Mouse (Mus musculus): ENCODE measurements around the gene Slc3a1. TPM values are rescaled to one million over a fixed set of nuclear protein-coding genes. Genes with fewer than 3 reads are reported as not detected.

The Slc3a1 gene
- polyA plus RNA-seq, 1 experiment from 2014 or later = 0.21 TPM

DNA sequence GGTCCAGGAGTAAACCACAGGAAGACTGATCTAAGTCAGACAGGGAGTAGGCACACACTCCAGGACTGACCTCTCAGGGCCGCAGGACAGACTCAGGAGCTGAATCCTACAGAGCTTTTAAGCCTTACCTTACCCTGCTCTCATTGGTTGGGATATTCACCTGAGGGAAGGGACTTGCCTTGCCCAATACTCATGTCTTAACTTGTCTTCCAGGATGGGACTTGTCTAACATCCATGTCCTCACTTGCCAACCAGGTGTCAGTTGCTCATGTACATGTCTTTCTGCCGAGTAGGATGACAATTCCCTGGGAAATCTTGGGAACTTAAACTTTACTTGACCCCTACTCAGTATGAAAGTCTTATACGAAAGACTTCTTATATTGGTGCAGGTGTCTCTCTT, 72.1 kb downstream of the Slc3a1 start:
- no peak for DNase-seq (ENCODE audit: low spot score)
- Histone ChIP-seq H3K4me1 (ENCODE audit: control insufficient read depth, insufficient read depth, low read length) (no peaks in the 10 kb centered on the region), H3K4me2 (ENCODE audit: low read depth) (no peak overlapping the region), H3K9me3 (ENCODE audit: control insufficient read depth, low read length) (0 out of 2 replicates have a peak, but pooled peaks cover 4% of the 10 kb centered on the region), H3K27me3 (ENCODE audit: control insufficient read depth, insufficient read depth, low read length) (no peaks in the 10 kb centered on the region), H3K27ac (ENCODE audit: low read depth, low read length) (no peak overlapping the region), H3K9ac (ENCODE audit: low read length) (no peak overlapping the region), H3K4me3 (ENCODE audit: low read depth, low read length) (no peak overlapping the region), H3K36me3 (ENCODE audit: control insufficient read depth, insufficient read depth, low read length) (peaks cover 2% of the 10 kb centered on the region)
- 90% methylated on average over 3 of the region's 3 CpGs for WGBS
- no peak for ATAC-seq (ENCODE audit: insufficient read depth, low FRiP score, low TSS enrichment)

DNA sequence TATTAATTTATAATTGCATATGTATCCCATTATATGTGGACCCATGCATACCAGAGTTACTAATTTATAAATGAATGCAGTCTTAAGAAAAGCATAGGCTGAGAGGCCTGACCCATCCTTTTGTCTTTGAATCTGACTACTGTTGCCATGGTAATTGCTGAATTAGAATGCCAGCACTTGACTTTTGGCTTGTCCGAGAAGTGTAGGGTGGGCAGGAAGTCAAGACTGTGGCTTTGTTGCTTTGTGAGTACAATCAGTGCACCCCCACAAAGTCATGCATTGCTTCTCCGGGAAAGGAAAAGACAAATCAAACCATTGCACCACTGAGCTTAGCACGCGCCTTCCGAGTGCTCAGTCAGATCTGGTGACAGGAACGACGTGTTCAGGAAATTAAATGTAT, 73.6 kb downstream of the Slc3a1 start:
- no peak for DNase-seq (ENCODE audit: low spot score)
- WGBS = 61% methylated on average over 7 of the region's 7 CpGs
- H3K4me3 ChIP-seq (ENCODE audit: low read depth, low read length) = no peak overlapping the region

DNA sequence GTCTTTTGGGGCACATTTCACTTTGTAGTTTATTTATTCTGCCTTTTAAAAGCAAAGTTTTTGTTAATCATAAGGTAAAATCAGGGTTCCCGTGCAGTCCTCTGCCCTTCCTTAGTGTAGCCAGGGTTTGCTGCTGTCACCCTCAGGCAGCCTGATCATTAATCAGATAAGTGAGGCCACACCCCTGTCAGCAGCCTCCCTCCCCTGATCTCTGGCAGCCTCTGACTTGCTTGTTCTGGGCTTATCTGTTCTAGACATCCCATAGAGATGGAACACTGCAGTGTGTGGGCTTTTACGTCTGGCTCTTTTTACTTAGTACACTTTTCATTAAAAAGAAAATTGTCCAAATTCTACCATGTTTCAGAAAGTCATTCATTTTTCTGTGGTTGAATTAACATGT, 75.1 kb downstream of the Slc3a1 start:
- Histone ChIP-seq H3K4me2 (ENCODE audit: low read depth) (no peak overlapping the region), H3K9me3 (ENCODE audit: control insufficient read depth, low read length) (no peaks in the 10 kb centered on the region), H3K27me3 (ENCODE audit: control insufficient read depth, insufficient read depth, low read length) (no peaks in the 10 kb centered on the region), H3K9ac (ENCODE audit: low read length) (no peak overlapping the region), H3K4me3 (ENCODE audit: low read depth, low read length) (no peak overlapping the region), H3K36me3 (ENCODE audit: control insufficient read depth, insufficient read depth, low read length) (no peaks in the 10 kb centered on the region; the same call in 1 of the 2 replicates), H3K4me1 (ENCODE audit: control insufficient read depth, insufficient read depth, low read length) (no peaks in the 10 kb centered on the region), H3K27ac (ENCODE audit: low read depth, low read length) (no peak overlapping the region)
- DNase-seq (ENCODE audit: low spot score) = no peak
- WGBS = 59% methylated on average over 2 of the region's 2 CpGs
- ATAC-seq (ENCODE audit: insufficient read depth, low FRiP score, low TSS enrichment) = no peak

More for the DNA sequence above, 73.6 kb downstream of the Slc3a1 start:
- H3K36me3 ChIP-seq (ENCODE audit: control insufficient read depth, insufficient read depth, low read length) = peaks cover 2% of the 10 kb centered on the region
- ATAC-seq (ENCODE audit: insufficient read depth, low FRiP score, low TSS enrichment) = no peak
- no peak overlapping the region for H3K27ac ChIP-seq (ENCODE audit: low read depth, low read length)
- H3K4me1 ChIP-seq (ENCODE audit: control insufficient read depth, insufficient read depth, low read length) = no peaks in the 10 kb centered on the region
- 0 out of 2 replicates have a peak, but pooled peaks cover 4% of the 10 kb centered on the region for H3K9me3 ChIP-seq (ENCODE audit: control insufficient read depth, low read length)
- no peak overlapping the region for H3K9ac ChIP-seq (ENCODE audit: low read length)
- H3K27me3 ChIP-seq (ENCODE audit: control insufficient read depth, insufficient read depth, low read length) = no peaks in the 10 kb centered on the region
- H3K4me2 ChIP-seq (ENCODE audit: low read depth) = no peak overlapping the region

DNA sequence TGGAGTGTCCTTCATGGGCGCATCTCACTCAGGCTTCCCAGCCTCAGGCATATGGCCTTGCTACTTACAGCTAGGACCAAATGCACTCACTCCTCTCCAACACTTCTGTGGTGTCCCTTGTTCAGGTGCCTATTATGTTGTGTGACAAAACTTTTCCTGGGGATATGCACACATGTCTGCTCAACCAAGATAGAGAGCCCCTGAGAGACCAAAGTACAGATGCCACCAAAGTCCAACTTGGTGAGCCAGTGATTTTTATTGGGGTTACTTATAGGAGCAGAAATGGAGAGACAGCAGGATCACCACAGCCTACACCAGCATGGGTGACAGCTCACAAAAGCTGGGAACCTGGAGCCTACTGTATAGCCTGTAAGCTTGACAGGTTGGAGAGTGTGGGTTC, 82.5 kb downstream of the Slc3a1 start:
- DNase-seq (ENCODE audit: low spot score) = no peak
- ATAC-seq (ENCODE audit: insufficient read depth, low FRiP score, low TSS enrichment) = no peak
- no peaks in the 10 kb centered on the region for H3K27me3 ChIP-seq (ENCODE audit: control insufficient read depth, insufficient read depth, low read length)
- no peaks in the 10 kb centered on the region for H3K4me1 ChIP-seq (ENCODE audit: control insufficient read depth, insufficient read depth, low read length)
- 100% methylated on average over 1 of the region's 1 CpGs for WGBS
- H3K9ac ChIP-seq (ENCODE audit: low read length) = no peak overlapping the region
- H3K9me3 ChIP-seq (ENCODE audit: control insufficient read depth, low read length) = no peaks in the 10 kb centered on the region
- H3K4me3 ChIP-seq (ENCODE audit: low read depth, low read length) = no peak overlapping the region
- no peaks in the 10 kb centered on the region for H3K36me3 ChIP-seq (ENCODE audit: control insufficient read depth, insufficient read depth, low read length)
- H3K27ac ChIP-seq (ENCODE audit: low read depth, low read length) = no peak overlapping the region
- no peak overlapping the region for H3K4me2 ChIP-seq (ENCODE audit: low read depth)

DNA sequence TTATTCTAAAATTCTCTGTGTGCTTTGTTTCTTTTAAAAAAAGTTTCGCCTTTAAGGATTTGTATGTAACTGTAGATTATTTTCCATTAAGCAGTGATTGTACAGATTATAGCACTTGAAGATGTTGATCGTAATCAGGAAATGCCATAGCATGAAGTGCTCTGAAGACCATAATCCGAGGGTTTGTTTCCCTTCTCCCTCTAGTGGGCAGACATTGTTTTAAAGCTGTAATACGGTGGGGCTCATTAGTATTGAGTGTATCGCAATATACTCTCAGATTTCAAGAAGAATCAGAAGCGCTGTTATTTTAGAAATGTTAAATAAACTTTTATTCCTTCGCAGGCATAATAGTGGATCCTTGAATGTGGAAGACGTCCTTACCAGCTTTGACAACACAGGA, 85.3 kb downstream of the Slc3a1 start:
- Histone ChIP-seq H3K9ac (ENCODE audit: low read length) (no peak overlapping the region), H3K36me3 (ENCODE audit: control insufficient read depth, insufficient read depth, low read length) (no peaks in the 10 kb centered on the region), H3K27ac (ENCODE audit: low read depth, low read length) (no peak overlapping the region), H3K4me1 (ENCODE audit: control insufficient read depth, insufficient read depth, low read length) (no peaks in the 10 kb centered on the region), H3K27me3 (ENCODE audit: control insufficient read depth, insufficient read depth, low read length) (no peaks in the 10 kb centered on the region), H3K4me2 (ENCODE audit: low read depth) (no peak overlapping the region), H3K9me3 (ENCODE audit: control insufficient read depth, low read length) (no peaks in the 10 kb centered on the region), H3K4me3 (ENCODE audit: low read depth, low read length) (no peak overlapping the region)
- ATAC-seq (ENCODE audit: insufficient read depth, low FRiP score, low TSS enrichment) = no peak
- DNase-seq (ENCODE audit: low spot score) = no peak
- WGBS = 87% methylated on average over 8 of the region's 8 CpGs

Other genes with a start within 250 kb of the Slc3a1 start
- 56.3 and 58.4 TPM in 2 replicates for gene Lrpprc, start 237.6 kb upstream of the Slc3a1 start, polyA plus RNA-seq (2014; fragmentation: Nextera tagmentation; extraction: Ambion mirVana)
- gene Ppm1b, start 71.6 kb upstream of the Slc3a1 start, polyA plus RNA-seq (2014; fragmentation: Nextera tagmentation; extraction: Ambion mirVana) = 98.5 and 100 TPM in 2 replicates
- gene Prepl, start 61.9 kb downstream of the Slc3a1 start, polyA plus RNA-seq (2014; fragmentation: Nextera tagmentation; extraction: Ambion mirVana) = 67.7 and 75.6 TPM in 2 replicates
- 11.3 and 12.1 TPM in 2 replicates for gene Camkmt, start 62.2 kb downstream of the Slc3a1 start, polyA plus RNA-seq (2014; fragmentation: Nextera tagmentation; extraction: Ambion mirVana)